Mouse (Mus musculus) forebrain, embryonic 10.5 days (tissue): ENCODE results near the gene Olfr1234. TPM values are rescaled to one million over a fixed set of nuclear protein-coding genes. Genes with fewer than 3 reads are reported as not detected.

Experiments
- DNase-seq: peaks from one replicate; pipeline ENCODE4 v3.0.0-alpha.2; 2017; ENCODE audit warnings: low spot score; ENCODE audit errors: extremely low spot score
- H3K27ac ChIP-seq: fragments of 300-500 bp; sonication (generic); 2 replicates; pipeline ENCODE4 v1.5.1; 2016; ENCODE audit warnings: mild to moderate bottlenecking
- H3K27me3 ChIP-seq: fragments of 300-500 bp; sonication (generic); 2 replicates; pipeline ENCODE4 v1.6.1; 2016; ENCODE audit warnings: mild to moderate bottlenecking; ENCODE audit not compliant: poor library complexity, severe bottlenecking
- H3K36me3 ChIP-seq: fragments of 300-500 bp; sonication (generic); replicated peaks from 2 replicates; pipeline ENCODE4 v1.6.1; 2016; ENCODE audit warnings: mild to moderate bottlenecking, moderate library complexity
- H3K4me1 ChIP-seq: fragments of 300-500 bp; sonication (generic); 2 replicates; pipeline ENCODE4 v1.6.1; 2016
- H3K4me3 ChIP-seq: fragments of 300-500 bp; sonication (generic); 2 replicates; pipeline ENCODE4 v1.5.1; 2016; ENCODE audit warnings: mild to moderate bottlenecking, moderate library complexity
- H3K9me3 ChIP-seq: fragments of 300-500 bp; sonication (generic); 2 replicates; pipeline ENCODE4 v1.6.1; 2016; ENCODE audit warnings: mild to moderate bottlenecking, moderate library complexity
- WGBS: fragments of 180-500 bp; shearing (Covaris S2); methylation state at CpG from one replicate; pipeline ENCODE4 v1.1.7; 2016; 5-methylcytosine and 5-hydroxymethylcytosine counted together
- polyA plus RNA-seq: library from polyadenylated mRNA; unstranded; fragments of >200 nt; fragmentation: Nextera tagmentation; extraction: Ambion mirVana; gene quantifications from 2 replicates; pipeline ENCODE4 v1.2.1, GENCODE M21; 2016

Gene Olfr1234
- not detected in 2 replicates for polyA plus RNA-seq

DNA sequence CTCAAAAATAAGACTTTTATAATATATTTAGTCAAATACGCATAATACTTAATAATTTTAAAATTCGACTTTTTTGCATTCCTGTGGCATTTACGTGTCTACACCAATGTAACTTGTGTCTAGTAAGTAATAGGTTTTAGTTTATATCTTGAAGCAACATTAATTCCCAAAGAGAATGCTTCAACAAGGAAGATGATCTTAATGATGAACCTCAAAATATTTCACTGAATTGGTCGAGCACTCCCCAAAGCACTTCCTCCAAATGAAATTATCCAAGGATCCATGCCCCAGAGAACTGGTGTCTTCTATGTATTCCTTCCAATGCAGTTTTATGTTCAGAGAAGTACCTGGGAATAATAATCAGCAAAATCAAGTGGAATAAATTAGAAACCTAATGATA, at the start of gene Olfr1234:
TSS of gene Olfr1234 (minus strand) at position 101 of the 400 bp plus-strand sequence.
- no peaks in the 10 kb centered on the region for H3K36me3 ChIP-seq
- H3K4me3 ChIP-seq: no peak within 1 kb of the TSS
- H3K4me1 ChIP-seq: no peaks in the 10 kb centered on the region
- no peaks in the 10 kb centered on the region for H3K27me3 ChIP-seq
- H3K9me3 ChIP-seq: no peaks in the 10 kb centered on the region
- no peak for DNase-seq
- H3K27ac ChIP-seq: no peak within 1 kb of the TSS
- 95% methylated on average over 4 of the region's 4 CpGs for WGBS

DNA sequence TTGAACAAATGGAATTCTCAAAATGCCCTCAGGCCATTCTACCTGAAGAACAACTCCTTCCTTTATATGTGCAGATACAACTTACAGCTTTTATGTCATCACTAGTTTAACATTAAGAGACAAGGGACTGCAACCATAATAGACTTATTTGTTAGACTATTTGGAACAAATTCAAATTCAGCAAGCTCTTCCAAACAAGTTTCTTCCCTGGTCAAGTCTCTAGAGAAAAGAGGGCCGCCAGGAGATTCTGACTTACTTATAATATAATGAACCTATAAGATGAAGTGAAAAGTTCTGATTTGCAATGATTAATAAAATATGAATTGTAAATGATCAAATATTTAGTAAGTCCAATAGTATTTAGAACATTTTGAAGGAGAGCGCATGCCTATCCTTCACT, 44.9 kb upstream of the Olfr1234 start, which contains the start of gene Olfr1238:
TSS of gene Olfr1238 (minus strand) at position 101 of the 400 bp plus-strand sequence.
- H3K9me3 ChIP-seq: no peaks in the 10 kb centered on the region
- H3K4me1 ChIP-seq: no peaks in the 10 kb centered on the region
- no peak within 1 kb of the TSS for H3K4me3 ChIP-seq
- no peak within 1 kb of the TSS for H3K27ac ChIP-seq
- no peaks in the 10 kb centered on the region for H3K36me3 ChIP-seq
- no peaks in the 10 kb centered on the region for H3K27me3 ChIP-seq
- 91% methylated on average over 2 of the region's 2 CpGs for WGBS
- no peak for DNase-seq

DNA sequence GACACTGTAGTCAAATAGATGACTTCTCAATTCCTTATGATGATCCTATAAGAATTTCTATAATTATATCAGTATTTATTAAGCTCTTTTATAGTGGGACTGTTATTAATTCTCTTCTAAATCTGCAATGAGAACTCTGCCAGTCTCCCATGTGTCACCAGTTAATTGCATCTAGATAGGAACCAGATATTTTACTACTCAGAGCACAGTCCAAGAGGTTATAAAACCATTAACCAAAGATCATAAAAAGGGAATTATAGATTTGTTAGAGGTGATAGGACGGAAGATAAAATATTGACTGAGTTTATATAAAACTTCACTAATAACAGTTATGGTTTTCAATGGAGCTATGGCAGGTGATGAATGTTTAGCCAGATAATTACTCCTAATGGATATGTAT, 36.2 kb upstream of the Olfr1234 start:
- Histone ChIP-seq H3K27ac (no peak overlapping the region), H3K27me3 (no peaks in the 10 kb centered on the region), H3K4me1 (no peaks in the 10 kb centered on the region), H3K4me3 (no peak overlapping the region), H3K36me3 (no peaks in the 10 kb centered on the region), H3K9me3 (no peaks in the 10 kb centered on the region)
- no peak for DNase-seq
- WGBS: 90% methylated on average over 1 of the region's 1 CpGs

GRCm38 (mm10) chr2:89342298-89342697, 22.4 kb downstream of the Olfr1234 start, which contains the start of gene Olfr1233:
Gene Olfr1233 (minus strand): TSS chr2:89342398.
- H3K27ac ChIP-seq: no peak within 1 kb of the TSS
- H3K4me1 ChIP-seq: no peaks in the 10 kb centered on the region
- H3K27me3 ChIP-seq: no peaks in the 10 kb centered on the region
- DNase-seq: no peak
- no peaks in the 10 kb centered on the region for H3K9me3 ChIP-seq
- no peak within 1 kb of the TSS for H3K4me3 ChIP-seq
- no peaks in the 10 kb centered on the region for H3K36me3 ChIP-seq

DNA sequence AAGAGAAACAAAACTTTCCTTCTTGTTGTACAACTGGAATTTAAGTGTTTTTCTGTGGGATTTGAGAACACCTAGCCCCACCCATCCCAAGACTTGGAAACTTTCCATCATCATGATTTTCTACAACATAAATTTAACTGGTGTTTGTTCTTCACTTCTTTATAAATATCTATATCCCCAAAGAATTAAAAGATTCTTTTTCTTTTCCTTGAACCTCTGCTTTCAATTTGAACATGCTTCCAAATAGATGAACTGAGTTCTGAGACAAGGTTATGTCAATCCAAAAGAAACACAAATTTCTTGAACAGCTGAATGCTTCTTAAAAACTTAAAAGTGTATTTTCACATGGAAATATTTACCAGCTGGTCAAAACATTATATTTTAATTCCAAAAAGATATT, 35.1 kb downstream of the Olfr1234 start, which contains the start of gene Olfr1232:
TSS of gene Olfr1232 (minus strand) at position 101 of the 400 bp plus-strand sequence.
- no peak within 1 kb of the TSS for H3K27ac ChIP-seq

More for the DNA sequence above, 35.1 kb downstream of the Olfr1234 start, which contains the start of gene Olfr1232:
- no peaks in the 10 kb centered on the region for H3K36me3 ChIP-seq
- H3K4me3 ChIP-seq: no peak within 1 kb of the TSS
- no peaks in the 10 kb centered on the region for H3K9me3 ChIP-seq
- H3K27me3 ChIP-seq: no peaks in the 10 kb centered on the region
- no peaks in the 10 kb centered on the region for H3K4me1 ChIP-seq
- no peak for DNase-seq

Other genes with a start within 250 kb of the Olfr1234 start
- gene Olfr1221, start 247.6 kb downstream of the Olfr1234 start, polyA plus RNA-seq: not detected in 2 replicates
- gene Olfr1222, start 231.8 kb downstream of the Olfr1234 start, polyA plus RNA-seq: not detected in 2 replicates
- gene Olfr1223, start 213.3 kb downstream of the Olfr1234 start, polyA plus RNA-seq: not detected in 2 replicates
- not detected in 2 replicates for gene Olfr1224-ps1, start 200.8 kb downstream of the Olfr1234 start, polyA plus RNA-seq
- gene Olfr1225, start 190.2 kb downstream of the Olfr1234 start, polyA plus RNA-seq: not detected in 2 replicates
- gene Olfr1226, start 164.8 kb downstream of the Olfr1234 start, polyA plus RNA-seq: not detected in 2 replicates
- not detected in 2 replicates for gene Olfr1228, start 110.8 kb downstream of the Olfr1234 start, polyA plus RNA-seq
- gene Olfr1229, start 76.9 kb downstream of the Olfr1234 start, polyA plus RNA-seq: not detected in 2 replicates
- gene Olfr1230, start 67.6 kb downstream of the Olfr1234 start, polyA plus RNA-seq: not detected in 2 replicates
- not detected in 2 replicates for gene Olfr1231, start 57.8 kb downstream of the Olfr1234 start, polyA plus RNA-seq
- not detected in 2 replicates for gene Olfr1232, start 35.2 kb downstream of the Olfr1234 start, polyA plus RNA-seq
- not detected in 2 replicates for gene Olfr1233, start 22.5 kb downstream of the Olfr1234 start, polyA plus RNA-seq
- not detected in 2 replicates for gene Olfr1238, start 44.8 kb upstream of the Olfr1234 start, polyA plus RNA-seq
- not detected in 2 replicates for gene Olfr1239, start 55.5 kb upstream of the Olfr1234 start, polyA plus RNA-seq
- gene Olfr1240, start 78.1 kb upstream of the Olfr1234 start, polyA plus RNA-seq: not detected in 2 replicates
- not detected in 2 replicates for gene Olfr1241, start 122.3 kb upstream of the Olfr1234 start, polyA plus RNA-seq
- not detected in 2 replicates for gene Olfr1242, start 133.5 kb upstream of the Olfr1234 start, polyA plus RNA-seq
- gene Olfr1243, start 166.6 kb upstream of the Olfr1234 start, polyA plus RNA-seq: not detected in 2 replicates
- not detected in 2 replicates for gene Olfr1245, start 213.6 kb upstream of the Olfr1234 start, polyA plus RNA-seq
- gene Olfr1246, start 228.3 kb upstream of the Olfr1234 start, polyA plus RNA-seq: not detected in 2 replicates
- not detected in 2 replicates for gene Olfr1247, start 249.3 kb upstream of the Olfr1234 start, polyA plus RNA-seq